In the genomic region with DNA sequence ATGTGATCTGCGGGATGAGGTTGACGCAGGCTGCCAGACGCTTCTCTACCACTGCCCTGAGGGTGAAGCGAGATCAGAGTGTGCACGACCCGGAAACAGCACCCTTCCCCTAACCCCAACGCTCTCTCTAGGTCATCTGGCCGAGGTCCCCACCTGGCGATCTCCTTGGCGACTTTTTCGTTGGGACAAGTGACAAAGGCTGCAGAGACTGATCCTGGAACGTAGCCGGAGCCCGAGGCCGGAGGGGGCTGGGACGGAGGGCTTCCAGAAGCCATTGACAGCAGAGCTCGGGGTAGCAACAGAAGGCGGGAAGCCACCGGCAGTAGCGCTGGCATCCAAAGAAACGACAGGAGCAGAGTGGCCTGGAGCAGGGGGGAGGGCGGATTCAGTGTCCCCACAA, we compare ENCODE assay signal across 7 mouse cellular contexts. TPM values are rescaled to one million over a fixed set of nuclear protein-coding genes. Genes with fewer than 3 reads are reported as not detected.
A peak's percentile ranks its signal among the peaks of the same experiment; 100 is the strongest.
DNase-seq lines count a peak whose midpoint lies in the region; ATAC-seq lines count a peak whose summit lies in the region.

No protein-coding gene starts in this region.

- H3K27ac ChIP-seq in lung, embryonic 15.5 days = peak overlapping the region; percentile 92
- H3K27ac ChIP-seq in embryonic facial prominence, embryonic 11.5 days (replicated peaks; ENCODE audit: low read depth, low read length) = peak overlapping the region; percentile 63
- peak overlapping the region; percentile 82 for H3K27ac ChIP-seq in hindbrain, embryonic 14.5 days
- H3K27ac ChIP-seq in midbrain, embryonic 10.5 days (replicated peaks) = peak overlapping the region; percentile 95

- no peaks in the 10 kb centered on the region for H3K9me3 ChIP-seq in lung, embryonic 15.5 days
- no peaks in the 10 kb centered on the region for H3K9me3 ChIP-seq in embryonic facial prominence, embryonic 11.5 days (replicated peaks; ENCODE audit: control insufficient read depth, low read length)
- no peaks in the 10 kb centered on the region for H3K9me3 ChIP-seq in hindbrain, embryonic 14.5 days (ENCODE audit: control insufficient read depth, low read length)
- no peaks in the 10 kb centered on the region for H3K9me3 ChIP-seq in midbrain, embryonic 10.5 days (replicated peaks)

- peaks cover 20% of the 10 kb centered on the region for H3K36me3 ChIP-seq in lung, embryonic 15.5 days
- no peaks in the 10 kb centered on the region for H3K36me3 ChIP-seq in embryonic facial prominence, embryonic 11.5 days (replicated peaks; ENCODE audit: control insufficient read depth, insufficient read depth, low read depth, low read length)
- H3K36me3 ChIP-seq in hindbrain, embryonic 14.5 days (replicated peaks; ENCODE audit: control insufficient read depth, insufficient read depth) = peaks cover 27% of the 10 kb centered on the region
- H3K36me3 ChIP-seq in midbrain, embryonic 10.5 days = peaks cover 42% of the 10 kb centered on the region

- no peaks in the 10 kb centered on the region for H3K27me3 ChIP-seq in lung, embryonic 15.5 days
- no peaks in the 10 kb centered on the region for H3K27me3 ChIP-seq in embryonic facial prominence, embryonic 11.5 days (ENCODE audit: control insufficient read depth, insufficient read depth, low read length)
- H3K27me3 ChIP-seq in hindbrain, embryonic 14.5 days (ENCODE audit: control insufficient read depth, insufficient read depth, low read length) = no peaks in the 10 kb centered on the region
- H3K27me3 ChIP-seq in midbrain, embryonic 10.5 days (ENCODE audit: low read depth, poor library complexity, severe bottlenecking) = no peaks in the 10 kb centered on the region

- ATAC-seq in lung, embryonic 15.5 days (ENCODE audit: borderline replicate concordance, extremely low read depth, low FRiP score, low TSS enrichment) = peak; percentile 0
- ATAC-seq in embryonic facial prominence, embryonic 11.5 days (replicated peaks; ENCODE audit: insufficient number of reproducible peaks, low FRiP score, low TSS enrichment, low read depth) = no peak
- no peak for ATAC-seq in hindbrain, embryonic 14.5 days (ENCODE audit: low FRiP score)

- no peak for DNase-seq in lung, postnatal 36 days
- DNase-seq in embryonic facial prominence, embryonic 11.5 days (ENCODE audit: low spot score) = no peak
- DNase-seq in hindbrain, embryonic 14.5 days (ENCODE audit: low spot score) = no peak
- no peak for DNase-seq in midbrain, embryonic 10.5 days (ENCODE audit: low spot score)
- DNase-seq in left cerebral cortex, adult 9 months (ENCODE audit: low spot score in 2 of 2) = no peak
- DNase-seq in gastrocnemius, postnatal 25 days = no peak

- WGBS in lung, embryonic 15.5 days = under 1% methylated on average over 22 of the region's 22 CpGs
- under 1% methylated on average over 22 of the region's 22 CpGs for WGBS in embryonic facial prominence, embryonic 11.5 days
- under 1% methylated on average over 21 of the region's 22 CpGs for WGBS in hindbrain, embryonic 14.5 days
- 1% methylated on average over 22 of the region's 22 CpGs for whole genome bisulfite sequencing in midbrain, embryonic 10.5 days

- H3K4me1 ChIP-seq in lung, embryonic 15.5 days = peaks cover 35% of the 10 kb centered on the region
- peaks cover 9% of the 10 kb centered on the region for H3K4me1 ChIP-seq in embryonic facial prominence, embryonic 11.5 days (ENCODE audit: control insufficient read depth, insufficient read depth, low read length)
- H3K4me1 ChIP-seq in hindbrain, embryonic 14.5 days (replicated peaks; ENCODE audit: control insufficient read depth, insufficient read depth, low read length) = peaks cover 37% of the 10 kb centered on the region
- peaks cover 70% of the 10 kb centered on the region for H3K4me1 ChIP-seq in midbrain, embryonic 10.5 days

- peak overlapping the region; percentile 82 for H3K4me3 ChIP-seq in lung, embryonic 15.5 days
- H3K4me3 ChIP-seq in embryonic facial prominence, embryonic 11.5 days (ENCODE audit: low read depth, low read length) = peak overlapping the region; percentile 60
- peak overlapping the region; percentile 57 for H3K4me3 ChIP-seq in hindbrain, embryonic 14.5 days (replicated peaks; ENCODE audit: low read length)
- H3K4me3 ChIP-seq in midbrain, embryonic 10.5 days = peak overlapping the region; percentile 84

- peak overlapping the region; percentile 95 for H3K4me2 ChIP-seq in lung, embryonic 15.5 days
- H3K4me2 ChIP-seq in embryonic facial prominence, embryonic 11.5 days (ENCODE audit: low read depth, low read length) = peak overlapping the region; percentile 96
- peak overlapping the region; percentile 94 for H3K4me2 ChIP-seq in hindbrain, embryonic 14.5 days (replicated peaks)

- H3K9ac ChIP-seq in lung, embryonic 15.5 days = peak overlapping the region; percentile 70
- peak overlapping the region; percentile 75 for H3K9ac ChIP-seq in embryonic facial prominence, embryonic 11.5 days (replicated peaks; ENCODE audit: low read length)
- peak overlapping the region; percentile 66 for H3K9ac ChIP-seq in hindbrain, embryonic 14.5 days

RNA-seq across cellular contexts. Expression of a gene that starts 0.6 kb away (rescaled TPM):
- polyA plus RNA-seq in lung, embryonic 15.5 days (2015; fragmentation: Nextera tagmentation; extraction: Ambion mirVana) = 182 and 184 TPM in 2 replicates
- polyA plus RNA-seq in embryonic facial prominence, embryonic 11.5 days (2014; fragmentation: Nextera tagmentation; extraction: Ambion mirVana) = 153 and 163 TPM in 2 replicates
- polyA plus RNA-seq in hindbrain, embryonic 14.5 days (2014; fragmentation: Nextera tagmentation; extraction: Ambion mirVana) = 112 and 113 TPM in 2 replicates
- 175 and 179 TPM in 2 replicates for polyA plus RNA-seq in midbrain, embryonic 10.5 days (2016; fragmentation: Nextera tagmentation; extraction: Ambion mirVana)
- 10 to 100 TPM; 83.7 to 87.0 TPM for total RNA-seq in gastrocnemius, postnatal 25 days (2021)

RNA-seq across cellular contexts. Expression of a gene that starts 2.3 kb away (rescaled TPM):
- polyA plus RNA-seq in lung, embryonic 15.5 days (2015; fragmentation: Nextera tagmentation; extraction: Ambion mirVana) = 1.5 and 2.1 TPM in 2 replicates
- 2.3 and 2.8 TPM in 2 replicates for polyA plus RNA-seq in embryonic facial prominence, embryonic 11.5 days (2014; fragmentation: Nextera tagmentation; extraction: Ambion mirVana)
- 4.3 and 5.0 TPM in 2 replicates for polyA plus RNA-seq in hindbrain, embryonic 14.5 days (2014; fragmentation: Nextera tagmentation; extraction: Ambion mirVana)
- 1.5 TPM in 2 replicates for polyA plus RNA-seq in midbrain, embryonic 10.5 days (2016; fragmentation: Nextera tagmentation; extraction: Ambion mirVana)
- 1 to 10 TPM; 2.7 to 4.7 TPM for total RNA-seq in gastrocnemius, postnatal 25 days (2021)

RNA-seq across cellular contexts. Expression of a gene that starts 5.9 kb away (rescaled TPM):
- polyA plus RNA-seq in lung, embryonic 15.5 days (2015; fragmentation: Nextera tagmentation; extraction: Ambion mirVana) = 7.6 and 8.7 TPM in 2 replicates
- 3.7 TPM in 2 replicates for polyA plus RNA-seq in embryonic facial prominence, embryonic 11.5 days (2014; fragmentation: Nextera tagmentation; extraction: Ambion mirVana)
- polyA plus RNA-seq in hindbrain, embryonic 14.5 days (2014; fragmentation: Nextera tagmentation; extraction: Ambion mirVana) = 20.6 and 23.3 TPM in 2 replicates
- 3.1 and 4.7 TPM in 2 replicates for polyA plus RNA-seq in midbrain, embryonic 10.5 days (2016; fragmentation: Nextera tagmentation; extraction: Ambion mirVana)
- total RNA-seq in gastrocnemius, postnatal 25 days (2021) = 1 to 10 TPM; 5.1 to 5.9 TPM

RNA-seq across cellular contexts. Expression of a gene that starts 21.8 kb away (rescaled TPM):
- polyA plus RNA-seq in lung, embryonic 15.5 days (2015; fragmentation: Nextera tagmentation; extraction: Ambion mirVana) = 8.0 and 9.8 TPM in 2 replicates
- 3.9 and 5.6 TPM in 2 replicates for polyA plus RNA-seq in embryonic facial prominence, embryonic 11.5 days (2014; fragmentation: Nextera tagmentation; extraction: Ambion mirVana)
- polyA plus RNA-seq in hindbrain, embryonic 14.5 days (2014; fragmentation: Nextera tagmentation; extraction: Ambion mirVana) = 0.90 and 2.1 TPM in 2 replicates
- 10.6 and 12.1 TPM in 2 replicates for polyA plus RNA-seq in midbrain, embryonic 10.5 days (2016; fragmentation: Nextera tagmentation; extraction: Ambion mirVana)
- under 1 TPM; 0.31 to 0.56 TPM for total RNA-seq in gastrocnemius, postnatal 25 days (2021)

RNA-seq across cellular contexts. Expression of a gene that starts 34.2 kb away (rescaled TPM):
- polyA plus RNA-seq in lung, embryonic 15.5 days (2015; fragmentation: Nextera tagmentation; extraction: Ambion mirVana) = 16.3 and 16.9 TPM in 2 replicates
- polyA plus RNA-seq in embryonic facial prominence, embryonic 11.5 days (2014; fragmentation: Nextera tagmentation; extraction: Ambion mirVana) = 10.1 and 11.9 TPM in 2 replicates
- polyA plus RNA-seq in hindbrain, embryonic 14.5 days (2014; fragmentation: Nextera tagmentation; extraction: Ambion mirVana) = 9.7 and 11.1 TPM in 2 replicates
- 18.6 and 18.8 TPM in 2 replicates for polyA plus RNA-seq in midbrain, embryonic 10.5 days (2016; fragmentation: Nextera tagmentation; extraction: Ambion mirVana)
- total RNA-seq in gastrocnemius, postnatal 25 days (2021) = under 1 TPM; 0.43 to 0.92 TPM
